Mouse (Mus musculus) embryonic facial prominence, embryonic 14.5 days (tissue): ENCODE measurements around the gene Artn. TPM values are rescaled to one million over a fixed set of nuclear protein-coding genes. Genes with fewer than 3 reads are reported as not detected.
A peak's percentile ranks its signal among the peaks of the same experiment; 100 is the strongest.

Source experiments
- ATAC-seq: fragments of 200-750 bp; cut with Nextera tagmentation; 2 replicates; pipeline ENCODE4 v1.8.0; 2017; ENCODE audit warnings: low read depth, moderate number of reproducible peaks, moderate TSS enrichment
- DNase-seq: peaks from one replicate; pipeline ENCODE4 v3.0.0-alpha.2; 2015; ENCODE audit warnings: low spot score
- H3K27ac ChIP-seq: fragments of 300-500 bp; sonication (generic); replicated peaks from 2 replicates; pipeline ENCODE4 v1.5.1; 2014; ENCODE audit warnings: low read depth, mild to moderate bottlenecking, low read length, moderate library complexity
- H3K27me3 ChIP-seq: fragments of 300-500 bp; sonication (generic); replicated peaks from 2 replicates; pipeline ENCODE4 v1.6.1; 2014; ENCODE audit warnings: low read length; ENCODE audit not compliant: control insufficient read depth, insufficient read depth
- H3K36me3 ChIP-seq: fragments of 300-500 bp; sonication (generic); 2 replicates; pipeline ENCODE4 v1.6.1; 2014; ENCODE audit warnings: low read length, mixed read lengths; ENCODE audit not compliant: control insufficient read depth, insufficient read depth
- H3K4me1 ChIP-seq: fragments of 300-500 bp; sonication (generic); 2 replicates; pipeline ENCODE4 v1.6.1; 2014; ENCODE audit warnings: antibody characterized with exemption, low read length; ENCODE audit not compliant: control insufficient read depth, insufficient read depth
- H3K4me2 ChIP-seq: fragments of 300-500 bp; sonication (generic); 2 replicates; pipeline ENCODE4 v1.6.1; 2014; ENCODE audit warnings: low read depth, mild to moderate bottlenecking, low read length, moderate library complexity, mixed read lengths
- H3K4me3 ChIP-seq: fragments of 300-500 bp; sonication (generic); 2 replicates; pipeline ENCODE4 v1.5.1; 2014; ENCODE audit warnings: low read depth, mild to moderate bottlenecking, low read length
- H3K9ac ChIP-seq: fragments of 300-500 bp; sonication (generic); 2 replicates; pipeline ENCODE4 v1.6.1; 2014; ENCODE audit warnings: low read depth, mild to moderate bottlenecking, low read length, moderate library complexity, mixed read lengths
- H3K9me3 ChIP-seq: fragments of 300-500 bp; sonication (generic); 2 replicates; pipeline ENCODE4 v1.6.1; 2016; ENCODE audit warnings: low read length; ENCODE audit not compliant: control insufficient read depth
- WGBS: fragments of 180-500 bp; shearing (Covaris S2); extraction: QIAGEN DNeasy Blood & Tissue Kit; methylation state at CpG from one replicate; pipeline ENCODE4 v1.1.7; 2014; 5-methylcytosine and 5-hydroxymethylcytosine counted together
- polyA plus RNA-seq: library from polyadenylated mRNA; unstranded; fragments of >200 nt; fragmentation: Nextera tagmentation; extraction: Ambion mirVana; gene quantifications from 2 replicates; pipeline ENCODE4 v1.2.1, GENCODE M21; 2014

Artn gene
- polyA plus RNA-seq, 1 experiment from 2014 or later, result 2.8 TPM

DNA sequence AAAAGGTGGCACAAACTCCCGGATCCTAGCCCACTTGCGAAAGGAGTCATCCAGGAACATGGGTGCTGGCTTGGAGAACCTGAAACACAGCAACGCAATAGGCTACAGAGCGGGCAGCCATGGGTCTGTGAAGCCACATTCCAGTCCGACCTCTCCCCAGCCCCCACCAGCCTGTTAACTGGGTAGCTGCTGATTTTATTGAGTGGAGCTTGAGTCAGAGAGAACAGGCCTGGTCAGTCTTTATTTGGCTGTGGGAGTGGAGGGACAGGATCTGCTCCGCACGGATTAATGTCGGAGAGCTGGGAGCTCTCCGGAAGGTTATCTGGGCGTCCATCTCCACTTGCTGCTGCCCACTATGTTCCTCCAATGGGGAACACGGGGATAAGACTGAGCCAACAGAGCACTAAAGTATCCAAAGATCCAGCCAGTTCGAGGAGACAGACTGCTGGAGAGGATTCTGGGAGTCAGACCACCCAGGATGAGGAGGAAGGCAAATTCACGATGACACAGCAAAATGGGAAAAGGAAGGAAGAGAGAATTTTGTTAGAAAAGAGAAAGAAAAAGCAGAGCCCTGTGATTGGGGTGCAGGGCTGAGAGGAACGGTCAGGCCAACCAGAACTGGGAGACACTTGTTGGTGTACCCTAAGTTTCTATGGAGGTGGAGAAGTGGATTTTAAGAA lies 34.9 kb upstream of the Artn start:
- Histone ChIP-seq H3K4me3 (no peak overlapping the region), H3K36me3 (no peaks in the 10 kb centered on the region), H3K27ac (no peak overlapping the region), H3K27me3 (no peaks in the 10 kb centered on the region), H3K4me2 (no peak overlapping the region), H3K9me3 (no peaks in the 10 kb centered on the region), H3K4me1 (no peaks in the 10 kb centered on the region), H3K9ac (no peak overlapping the region)
- ATAC-seq (no peak), DNase-seq (no peak)
- WGBS, result 77% methylated on average over 14 of the region's 14 CpGs

DNA sequence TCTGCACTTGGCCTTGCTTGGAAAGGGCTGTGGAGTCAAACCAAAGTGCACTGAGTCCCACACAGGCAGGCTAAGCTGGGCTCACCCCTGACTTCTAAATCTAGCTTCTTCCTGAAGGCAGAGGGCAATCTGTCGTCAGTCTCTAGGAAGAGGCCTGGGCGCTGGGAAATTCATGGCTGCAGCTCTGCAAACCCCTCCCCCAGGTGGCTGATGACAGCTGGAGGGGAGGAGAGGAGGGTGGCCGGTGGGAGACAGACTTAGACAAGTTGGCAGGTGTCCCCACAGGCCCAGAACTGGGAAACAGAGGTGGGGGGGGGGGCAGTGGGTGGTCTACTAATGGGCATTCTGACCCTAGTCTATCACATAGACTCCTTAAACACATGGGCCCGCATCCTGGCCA lies 27.9 kb upstream of the Artn start:
- H3K4me1 ChIP-seq, result no peaks in the 10 kb centered on the region
- no peaks in the 10 kb centered on the region for H3K27me3 ChIP-seq
- H3K4me2 ChIP-seq, result no peak overlapping the region
- peak; percentile 13 for DNase-seq
- H3K27ac ChIP-seq, result no peak overlapping the region
- 48% methylated on average over 4 of the region's 4 CpGs for WGBS
- H3K9ac ChIP-seq, result no peak overlapping the region
- H3K9me3 ChIP-seq, result no peaks in the 10 kb centered on the region
- peaks cover 21% of the 10 kb centered on the region for H3K36me3 ChIP-seq
- no peak overlapping the region for H3K4me3 ChIP-seq
- ATAC-seq, result no peak

DNA sequence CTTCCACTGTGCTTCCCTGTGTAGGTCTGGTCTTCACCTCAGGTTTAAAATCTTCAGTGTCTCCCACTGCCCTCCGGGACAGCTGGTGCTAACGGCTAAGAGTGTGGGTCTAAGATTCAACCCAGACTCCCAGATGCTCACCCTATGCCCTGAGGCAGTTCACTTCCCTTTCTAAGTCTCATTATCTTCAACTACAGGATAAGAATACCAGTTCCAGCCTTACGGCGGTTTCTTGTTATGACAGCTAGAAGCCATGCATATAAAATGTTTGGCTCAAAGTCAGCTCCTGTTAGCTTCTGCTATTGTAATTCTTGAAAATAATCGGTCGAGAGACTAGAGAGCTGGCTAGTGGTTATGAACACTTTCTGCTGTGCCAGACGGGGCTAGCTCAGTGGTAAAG lies 17.9 kb upstream of the Artn start:
- peak; percentile 53 for DNase-seq

DNA sequence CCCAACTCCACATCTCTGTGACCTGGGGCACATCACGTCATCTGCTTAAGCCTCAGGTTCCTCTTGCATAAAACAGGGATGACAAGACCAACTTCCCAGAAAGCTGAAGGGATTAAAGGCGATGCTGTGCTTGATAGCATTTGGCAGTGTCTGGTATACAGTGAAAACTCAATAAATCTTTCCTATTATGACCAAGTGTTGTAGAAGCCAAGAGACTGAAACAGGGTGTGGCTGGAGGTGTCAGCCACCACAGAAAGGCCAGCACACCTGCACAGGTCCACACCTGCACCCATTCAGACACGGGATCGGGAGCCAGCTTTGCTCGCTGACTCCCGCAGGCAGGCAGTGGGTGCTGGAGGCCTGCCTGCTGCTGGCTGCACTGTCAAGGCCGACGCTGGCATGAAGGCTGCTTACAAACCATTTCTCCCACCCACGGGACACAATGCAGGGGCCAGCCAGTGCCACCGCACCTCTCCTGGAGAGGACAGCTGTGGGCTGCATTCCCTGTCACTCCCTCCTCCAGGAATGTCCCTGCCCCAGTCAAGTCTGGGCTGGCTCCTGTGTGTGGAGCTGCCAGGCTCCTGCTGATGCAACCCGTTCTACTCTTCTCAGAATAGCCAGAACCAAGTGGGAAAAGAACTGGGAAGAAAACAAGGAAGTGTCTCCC lies 17.2 kb upstream of the Artn start:
- Histone ChIP-seq H3K4me3 (no peak overlapping the region), H3K4me2 (no peak overlapping the region), H3K36me3 (peaks cover 13% of the 10 kb centered on the region; the same call in 1 of the 2 replicates), H3K9ac (no peak overlapping the region), H3K27ac (no peak overlapping the region), H3K27me3 (no peaks in the 10 kb centered on the region), H3K4me1 (0 out of 2 replicates have a peak, but pooled peaks cover 2% of the 10 kb centered on the region), H3K9me3 (no peaks in the 10 kb centered on the region)
- ATAC-seq (peak; percentile 81), DNase-seq (peak; percentile 35)
- 78% methylated on average over 11 of the region's 11 CpGs for WGBS

More for the DNA sequence above, 17.9 kb upstream of the Artn start:
- ATAC-seq, result 0 out of 2 replicates have a peak, but pooled peaks have one; percentile 41
- Histone ChIP-seq H3K9ac (no peak overlapping the region), H3K9me3 (no peaks in the 10 kb centered on the region), H3K27ac (no peak overlapping the region), H3K27me3 (no peaks in the 10 kb centered on the region), H3K4me3 (no peak overlapping the region), H3K4me2 (no peak overlapping the region), H3K36me3 (peaks cover 18% of the 10 kb centered on the region; the same call in 1 of the 2 replicates), H3K4me1 (0 out of 2 replicates have a peak, but pooled peaks cover 2% of the 10 kb centered on the region)
- 55% methylated on average over 7 of the region's 7 CpGs for WGBS

DNA sequence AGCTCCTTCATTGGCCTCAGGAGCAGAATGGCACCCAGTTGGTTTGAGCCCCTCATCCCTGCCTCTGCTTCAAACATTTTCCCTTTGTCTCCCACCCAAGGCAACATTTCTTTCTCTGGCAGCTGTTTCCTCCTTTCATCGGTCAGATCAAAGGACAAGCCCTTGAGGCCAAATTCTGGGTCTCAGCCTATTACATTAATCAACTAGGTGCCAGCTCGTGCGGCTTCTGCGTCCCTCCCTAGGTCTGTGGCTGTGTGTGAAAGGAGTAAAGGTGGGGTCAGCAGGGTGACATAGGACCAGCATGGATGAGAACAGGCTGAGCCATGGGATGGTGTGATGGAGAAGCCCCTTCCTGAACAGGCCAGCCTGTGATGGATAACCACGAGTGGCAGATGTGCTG lies 13.8 kb upstream of the Artn start:
- peaks cover 23% of the 10 kb centered on the region for H3K36me3 ChIP-seq
- 24% methylated on average over 5 of the region's 5 CpGs for WGBS
- no peak overlapping the region for H3K27ac ChIP-seq
- no peak overlapping the region for H3K4me2 ChIP-seq
- DNase-seq, result no peak
- H3K4me3 ChIP-seq, result no peak overlapping the region
- 0 out of 2 replicates have a peak, but pooled peaks cover 2% of the 10 kb centered on the region for H3K4me1 ChIP-seq
- H3K9me3 ChIP-seq, result no peaks in the 10 kb centered on the region
- no peaks in the 10 kb centered on the region for H3K27me3 ChIP-seq
- no peak for ATAC-seq
- H3K9ac ChIP-seq, result no peak overlapping the region

DNA sequence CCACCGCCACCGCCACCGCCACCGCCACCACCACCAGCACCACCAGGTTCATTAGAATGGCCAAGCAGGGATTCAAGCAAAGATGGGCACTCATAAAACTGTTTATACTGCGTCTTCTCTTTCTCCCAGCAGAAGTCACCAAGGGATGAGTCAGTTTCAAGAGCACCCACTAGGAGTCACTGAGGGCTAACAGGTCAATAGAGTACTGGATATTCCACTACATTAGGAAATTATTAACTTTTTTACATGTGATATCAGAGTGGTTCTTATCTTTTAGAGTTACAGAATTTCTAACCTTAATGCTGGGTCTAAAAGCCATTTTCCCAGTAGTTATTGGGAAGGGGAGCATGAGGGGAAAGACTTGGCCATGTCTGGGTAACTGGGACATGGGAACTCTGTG lies 7.4 kb upstream of the Artn start:
- Histone ChIP-seq H3K4me2 (no peak overlapping the region), H3K9me3 (no peaks in the 10 kb centered on the region), H3K4me3 (no peak overlapping the region), H3K27ac (no peak overlapping the region), H3K27me3 (no peaks in the 10 kb centered on the region), H3K36me3 (peaks cover 29% of the 10 kb centered on the region; the same call in 1 of the 2 replicates), H3K9ac (no peak overlapping the region), H3K4me1 (no peaks in the 10 kb centered on the region)
- 94% methylated on average over 5 of the region's 5 CpGs for WGBS
- DNase-seq, result no peak
- ATAC-seq, result no peak

DNA sequence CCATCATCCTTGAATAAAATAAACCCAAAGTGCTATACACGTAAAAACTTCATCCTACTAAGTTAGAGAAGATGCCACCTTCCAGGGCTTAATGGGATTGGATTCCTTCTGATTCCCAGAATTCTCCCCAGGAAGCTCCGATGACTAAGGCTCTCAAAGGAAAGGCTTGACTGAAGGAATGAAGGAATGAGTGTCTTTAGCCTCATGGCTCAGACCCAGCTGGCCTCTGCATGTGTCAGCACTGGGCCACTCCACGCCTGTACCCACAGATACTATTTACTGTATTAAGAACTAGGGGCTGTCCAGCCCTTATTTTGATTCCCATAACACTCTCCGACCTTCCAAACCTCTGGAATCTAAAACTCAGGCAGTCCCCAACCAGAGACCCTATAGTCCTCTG lies 4.5 kb upstream of the Artn start:
- 82% methylated on average over 4 of the region's 4 CpGs for WGBS
- H3K4me2 ChIP-seq, result no peak overlapping the region
- H3K36me3 ChIP-seq, result 0 out of 2 replicates have a peak, but pooled peaks cover 15% of the 10 kb centered on the region
- H3K4me3 ChIP-seq, result no peak overlapping the region
- peaks cover 5% of the 10 kb centered on the region; the same call in 1 of the 2 replicates for H3K4me1 ChIP-seq
- peaks cover 3% of the 10 kb centered on the region for H3K27me3 ChIP-seq
- DNase-seq (no peak), ATAC-seq (no peak)
- no peaks in the 10 kb centered on the region for H3K9me3 ChIP-seq
- no peak overlapping the region for H3K9ac ChIP-seq
- no peak overlapping the region for H3K27ac ChIP-seq

DNA sequence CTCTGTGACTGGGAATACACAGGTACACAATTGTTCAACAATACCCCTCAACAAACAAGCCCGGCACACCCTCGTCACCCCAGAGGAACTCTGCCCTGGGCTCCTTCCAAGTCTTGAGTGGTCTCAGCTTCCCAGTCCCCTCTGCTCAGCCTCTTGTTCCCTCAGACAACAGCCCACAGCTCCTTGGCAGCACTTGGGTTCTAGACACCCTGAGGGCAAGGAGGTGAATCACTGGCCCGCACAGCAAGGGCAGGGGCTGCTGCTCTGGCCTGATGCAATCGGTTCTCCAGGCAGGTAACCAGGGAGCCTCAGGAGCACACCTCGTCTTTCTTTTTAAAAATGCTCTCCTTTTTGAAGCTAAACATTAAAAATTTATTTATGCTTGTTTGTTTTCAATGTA lies 3.7 kb upstream of the Artn start:
- Histone ChIP-seq H3K27ac (no peak overlapping the region), H3K27me3 (peaks cover 9% of the 10 kb centered on the region), H3K4me2 (no peak overlapping the region), H3K9me3 (no peaks in the 10 kb centered on the region), H3K36me3 (0 out of 2 replicates have a peak, but pooled peaks cover 10% of the 10 kb centered on the region), H3K4me1 (peaks cover 11% of the 10 kb centered on the region; the same call in 1 of the 2 replicates), H3K9ac (no peak overlapping the region), H3K4me3 (no peak overlapping the region)
- no peak for DNase-seq
- 77% methylated on average over 5 of the region's 5 CpGs for WGBS
- ATAC-seq, result no peak
